Mouse (Mus musculus): Measurements from ENCODE around the gene Zfp384. TPM values are rescaled to one million over a fixed set of nuclear protein-coding genes. Genes with fewer than 3 reads are reported as not detected.
A peak's percentile ranks its signal among the peaks of the same experiment; 100 is the strongest.

The Zfp384 gene
- polyA plus RNA-seq (2015; fragmentation: Nextera tagmentation; extraction: Ambion mirVana): 20.6 and 21.2 TPM in 2 replicates

DNA sequence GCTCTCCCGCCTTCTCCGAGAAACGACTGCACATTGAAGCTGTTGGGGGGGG is at the start of gene Zfp384:
TSS of gene Zfp384 (plus strand) at position 17 of the 52 bp plus-strand sequence.
- Histone ChIP-seq H3K9ac (peak within 1 kb of the TSS; percentile 95), H3K4me1 (peaks cover 34% of the 10 kb centered on the region), H3K4me2 (replicated peaks) (peak within 1 kb of the TSS; percentile 93), H3K27me3 (peaks cover 8% of the 10 kb centered on the region; the same call in 1 of the 2 replicates), H3K27ac (peak within 1 kb of the TSS; percentile 98), H3K36me3 (peaks cover 28% of the 10 kb centered on the region), H3K9me3 (no peaks in the 10 kb centered on the region), H3K4me3 (peak within 1 kb of the TSS; percentile 74)
- ATAC-seq (ENCODE audit: low FRiP score, low read depth): no peak
- WGBS: 0% methylated on average over 3 of the region's 3 CpGs

DNA sequence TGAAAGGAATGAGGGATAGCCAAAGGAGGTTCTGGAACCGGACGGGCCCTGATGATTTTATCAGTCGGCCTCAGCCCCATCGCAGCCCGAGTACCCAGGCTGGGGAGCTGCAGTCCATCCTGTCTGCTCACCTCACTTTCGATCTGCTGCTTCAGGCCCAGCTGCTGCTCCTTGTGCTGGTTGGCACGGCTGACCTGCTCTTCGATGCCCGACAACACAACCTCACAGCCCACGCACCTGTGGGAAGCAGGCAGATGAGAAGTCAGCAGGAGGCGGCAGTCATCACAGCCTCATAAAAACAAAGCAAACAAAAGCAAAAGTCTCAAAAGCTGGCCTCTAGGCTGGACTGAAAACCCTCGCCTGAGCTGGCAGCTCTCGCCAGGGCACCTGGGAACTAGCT is 49.0 kb upstream of the Zfp384 start:
- peaks cover 7% of the 10 kb centered on the region for H3K4me1 ChIP-seq
- no peaks in the 10 kb centered on the region for H3K9me3 ChIP-seq
- no peaks in the 10 kb centered on the region for H3K27me3 ChIP-seq
- 90% methylated on average over 13 of the region's 13 CpGs for WGBS
- H3K27ac ChIP-seq: no peak overlapping the region
- no peak overlapping the region for H3K9ac ChIP-seq
- H3K36me3 ChIP-seq: peaks cover 80% of the 10 kb centered on the region
- no peak for ATAC-seq (ENCODE audit: low FRiP score, low read depth)
- H3K4me3 ChIP-seq: no peak overlapping the region
- H3K4me2 ChIP-seq (replicated peaks): no peak overlapping the region

DNA sequence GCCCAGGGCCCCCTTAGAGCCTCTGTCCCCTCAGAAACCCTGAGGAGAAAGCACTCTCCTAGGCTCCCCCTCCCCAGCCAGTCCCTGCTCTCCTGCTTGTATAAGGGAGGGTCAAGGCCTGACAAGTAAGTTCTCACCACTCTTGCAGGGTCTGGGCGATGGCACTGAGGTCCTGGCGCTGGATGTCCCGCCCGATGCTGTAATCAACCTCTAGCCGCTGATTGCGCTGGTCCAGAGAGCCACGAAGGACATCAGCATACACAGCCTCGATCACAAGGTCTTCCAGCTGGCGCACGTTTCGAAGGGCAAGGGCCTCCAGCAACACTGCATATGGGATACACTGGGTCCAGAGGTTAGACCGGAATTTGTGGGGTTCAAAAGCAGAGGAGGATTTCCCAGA is 47.9 kb upstream of the Zfp384 start:
- 94% methylated on average over 12 of the region's 12 CpGs for WGBS
- no peaks in the 10 kb centered on the region for H3K27me3 ChIP-seq
- no peak overlapping the region for H3K4me3 ChIP-seq
- H3K9me3 ChIP-seq: no peaks in the 10 kb centered on the region
- ATAC-seq (ENCODE audit: low FRiP score, low read depth): no peak
- no peak overlapping the region for H3K4me2 ChIP-seq (replicated peaks)
- H3K36me3 ChIP-seq: peaks cover 69% of the 10 kb centered on the region
- H3K27ac ChIP-seq: no peak overlapping the region
- H3K9ac ChIP-seq: no peak overlapping the region
- peaks cover 8% of the 10 kb centered on the region for H3K4me1 ChIP-seq

DNA sequence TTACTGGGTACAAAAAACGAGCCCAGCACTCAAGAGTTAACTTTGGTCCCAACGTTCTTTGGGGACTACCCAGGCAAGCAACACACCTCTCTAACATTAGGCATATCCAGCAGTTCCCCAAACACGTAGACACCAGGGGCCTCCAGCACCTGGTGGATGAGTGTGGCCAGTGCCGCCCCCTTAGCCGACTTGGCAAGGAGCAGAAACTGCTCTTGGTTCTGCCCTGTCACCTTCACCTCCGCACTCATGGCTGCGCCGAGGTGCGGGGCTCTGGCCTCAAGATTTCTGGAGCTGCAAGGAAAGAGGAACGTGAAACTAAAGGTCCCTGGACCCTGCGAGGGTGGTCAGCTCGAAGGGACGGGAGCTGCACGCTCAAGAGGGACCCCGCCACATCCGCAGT is 44.3 kb upstream of the Zfp384 start:
- Histone ChIP-seq H3K4me1 (peaks cover 12% of the 10 kb centered on the region), H3K4me2 (replicated peaks) (peak overlapping the region; percentile 97), H3K27me3 (no peaks in the 10 kb centered on the region), H3K27ac (peak overlapping the region; percentile 95), H3K4me3 (peak overlapping the region; percentile 81), H3K36me3 (peaks cover 38% of the 10 kb centered on the region), H3K9me3 (peaks cover 8% of the 10 kb centered on the region; the same call in 1 of the 2 replicates), H3K9ac (peak overlapping the region; percentile 91)
- 44% methylated on average over 16 of the region's 16 CpGs for WGBS
- no peak for ATAC-seq (ENCODE audit: low FRiP score, low read depth)

DNA sequence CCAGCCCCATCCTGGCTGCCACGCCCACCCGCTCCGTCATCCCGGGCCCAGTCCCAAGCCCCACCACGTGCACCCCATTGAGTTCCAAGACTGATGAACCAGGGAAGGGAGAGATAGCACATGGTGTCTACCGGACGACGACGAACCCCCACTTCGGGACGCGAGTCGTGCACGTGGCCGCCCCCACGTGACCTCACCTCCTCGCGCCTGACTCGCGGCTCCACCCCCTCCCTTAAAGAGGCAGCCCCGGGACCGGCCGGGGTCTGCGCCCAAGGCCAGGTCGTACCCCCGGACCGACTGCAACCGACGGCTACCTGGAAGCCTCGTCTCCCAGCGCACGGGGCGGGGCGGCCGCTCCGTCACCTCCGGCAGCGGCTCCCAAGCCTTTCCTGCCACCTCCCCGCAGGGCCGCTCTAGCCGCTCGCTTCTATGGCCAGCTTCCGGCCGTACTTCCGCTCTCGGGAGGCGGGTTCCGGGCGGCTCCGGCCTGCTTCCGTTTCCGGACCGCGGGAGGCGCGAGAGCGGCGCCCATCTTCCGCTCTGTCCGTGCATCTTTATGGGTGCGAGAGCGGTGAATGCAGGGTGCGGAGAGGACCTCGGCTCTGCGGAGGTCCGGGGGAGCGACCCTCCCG is 43.7 kb upstream of the Zfp384 start, which contains the start of gene Cops7a:
TSS of gene Cops7a (minus strand) at position 451 of the 632 bp plus-strand sequence.
- Histone ChIP-seq H3K4me1 (peaks cover 12% of the 10 kb centered on the region), H3K9ac (peak within 1 kb of the TSS; percentile 91), H3K9me3 (peaks cover 8% of the 10 kb centered on the region; the same call in 1 of the 2 replicates), H3K27ac (peak within 1 kb of the TSS; percentile 95), H3K27me3 (no peaks in the 10 kb centered on the region), H3K4me3 (peak within 1 kb of the TSS; percentile 81), H3K4me2 (replicated peaks) (peak within 1 kb of the TSS; percentile 97), H3K36me3 (peaks cover 32% of the 10 kb centered on the region)
- under 1% methylated on average over 68 of the region's 68 CpGs for WGBS
- peak; percentile 95 for ATAC-seq (ENCODE audit: low FRiP score, low read depth)

DNA sequence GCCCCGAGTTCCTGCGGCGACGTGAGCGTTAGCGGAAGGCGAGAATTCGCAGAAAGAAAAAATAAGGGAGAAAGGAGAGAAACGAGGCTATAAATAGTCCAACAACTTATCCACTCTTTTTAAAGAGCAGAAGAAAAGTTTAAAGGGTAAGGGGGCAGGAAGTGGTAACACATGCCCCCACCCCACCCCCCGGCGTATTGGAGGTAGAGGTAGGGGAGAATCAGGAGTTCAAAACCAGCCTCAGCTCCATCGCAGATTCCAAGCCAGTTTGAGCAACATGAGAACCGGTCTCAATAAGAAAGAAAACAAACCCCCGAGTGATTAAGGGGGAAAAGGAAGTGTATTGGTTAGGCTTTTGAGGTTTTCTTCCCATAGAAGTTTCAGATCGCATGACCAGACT is 43.2 kb upstream of the Zfp384 start:
- Histone ChIP-seq H3K4me1 (peaks cover 12% of the 10 kb centered on the region), H3K4me2 (replicated peaks) (peak overlapping the region; percentile 97), H3K9ac (peak overlapping the region; percentile 91), H3K27me3 (no peaks in the 10 kb centered on the region), H3K27ac (peak overlapping the region; percentile 95), H3K9me3 (peaks cover 8% of the 10 kb centered on the region; the same call in 1 of the 2 replicates), H3K4me3 (peak overlapping the region; percentile 81), H3K36me3 (peaks cover 27% of the 10 kb centered on the region)
- WGBS: 13% methylated on average over 15 of the region's 15 CpGs
- peak; percentile 16; the same call in 1 of the 2 replicates for ATAC-seq (ENCODE audit: low FRiP score, low read depth)

DNA sequence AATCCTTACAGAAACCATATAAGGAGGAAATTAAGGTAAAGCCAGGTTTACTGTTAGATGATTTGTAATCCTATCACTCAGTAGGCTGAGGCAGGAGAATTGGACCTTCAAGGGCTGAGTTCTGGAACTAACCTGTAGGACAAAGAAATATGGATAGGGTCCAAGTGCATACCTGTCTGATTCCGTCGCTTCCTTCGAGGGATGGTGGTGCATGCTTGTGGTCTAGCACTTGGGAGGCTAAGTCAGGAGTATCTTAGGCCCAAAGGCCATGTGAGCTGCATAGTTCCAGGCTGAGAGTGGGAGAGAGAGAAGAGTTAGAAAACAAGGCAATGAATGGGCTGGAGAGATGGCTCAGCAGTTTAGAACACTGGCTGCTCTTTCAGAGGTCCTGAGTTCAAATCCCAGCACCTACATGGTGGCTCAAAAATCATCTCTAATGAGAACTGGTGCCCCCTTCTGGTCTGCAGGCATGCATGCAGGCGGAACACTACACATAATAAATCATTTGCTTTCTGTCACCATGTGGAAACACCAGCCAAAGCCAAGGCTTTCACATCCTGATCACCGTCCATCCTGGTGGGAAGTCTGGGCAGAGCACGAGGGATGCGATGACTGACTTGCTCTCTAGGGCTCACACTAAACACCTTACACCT is 42.4 kb upstream of the Zfp384 start:
- Histone ChIP-seq H3K9me3 (peaks cover 8% of the 10 kb centered on the region; the same call in 1 of the 2 replicates), H3K4me1 (peaks cover 12% of the 10 kb centered on the region), H3K9ac (no peak overlapping the region), H3K4me3 (peak overlapping the region; percentile 81), H3K4me2 (replicated peaks) (peak overlapping the region; percentile 97), H3K27ac (no peak overlapping the region), H3K27me3 (no peaks in the 10 kb centered on the region), H3K36me3 (peaks cover 18% of the 10 kb centered on the region)
- WGBS: 97% methylated on average over 7 of the region's 7 CpGs
- ATAC-seq (ENCODE audit: low FRiP score, low read depth): no peak

DNA sequence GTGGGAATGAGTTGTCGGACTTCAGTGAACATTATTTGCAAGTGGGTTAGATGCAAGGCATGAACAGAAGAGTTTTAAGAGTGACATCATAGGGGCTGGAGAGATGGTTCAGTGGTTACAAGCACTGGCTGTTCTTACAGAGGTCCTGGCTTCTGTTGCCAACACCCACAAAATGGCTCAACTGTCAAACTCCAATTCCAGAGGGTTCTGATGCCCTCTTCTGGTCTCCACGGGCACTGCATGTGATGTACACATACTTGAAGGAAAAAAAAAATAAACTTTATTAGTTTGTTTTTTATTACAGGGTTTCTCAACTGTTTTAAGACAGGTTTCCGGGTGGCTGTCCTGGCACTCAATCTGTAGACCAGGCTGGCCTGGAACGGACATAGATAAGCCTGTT is 41.2 kb upstream of the Zfp384 start:
- H3K9me3 ChIP-seq: peaks cover 8% of the 10 kb centered on the region; the same call in 1 of the 2 replicates
- peaks cover 12% of the 10 kb centered on the region for H3K4me1 ChIP-seq
- H3K9ac ChIP-seq: no peak overlapping the region
- H3K36me3 ChIP-seq: peaks cover 9% of the 10 kb centered on the region; the same call in 1 of the 2 replicates
- H3K4me2 ChIP-seq (replicated peaks): no peak overlapping the region
- H3K4me3 ChIP-seq: no peak overlapping the region
- H3K27me3 ChIP-seq: no peaks in the 10 kb centered on the region
- 68% methylated on average over 4 of the region's 4 CpGs for WGBS
- no peak overlapping the region for H3K27ac ChIP-seq
- no peak for ATAC-seq (ENCODE audit: low FRiP score, low read depth)

DNA sequence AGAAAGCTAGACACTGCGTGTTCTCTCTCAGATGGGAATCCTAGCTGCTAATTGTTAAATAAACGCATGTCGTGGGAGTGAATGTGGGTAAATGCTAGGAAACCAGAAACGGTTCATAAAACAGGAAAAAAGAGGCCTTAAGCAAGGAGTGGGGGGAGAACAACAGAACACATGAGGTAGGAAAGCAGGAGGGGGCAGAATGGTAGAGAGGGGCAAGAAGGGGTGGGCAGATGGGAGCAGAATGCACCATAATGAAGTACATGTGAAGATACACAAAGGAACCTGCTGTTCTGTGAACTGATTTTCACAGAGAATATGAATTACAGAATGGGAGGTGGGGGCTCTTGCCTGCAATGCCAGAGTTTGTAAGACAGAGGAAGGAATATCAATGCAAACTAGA is 16.7 kb upstream of the Zfp384 start:
- Histone ChIP-seq H3K27ac (no peak overlapping the region), H3K36me3 (no peaks in the 10 kb centered on the region), H3K4me3 (no peak overlapping the region), H3K4me2 (replicated peaks) (no peak overlapping the region), H3K9me3 (peaks cover 9% of the 10 kb centered on the region), H3K9ac (no peak overlapping the region), H3K4me1 (peaks cover 10% of the 10 kb centered on the region; the same call in 1 of the 2 replicates), H3K27me3 (peaks cover 59% of the 10 kb centered on the region)
- no peak for ATAC-seq (ENCODE audit: low FRiP score, low read depth)
- WGBS: 74% methylated on average over 4 of the region's 4 CpGs

DNA sequence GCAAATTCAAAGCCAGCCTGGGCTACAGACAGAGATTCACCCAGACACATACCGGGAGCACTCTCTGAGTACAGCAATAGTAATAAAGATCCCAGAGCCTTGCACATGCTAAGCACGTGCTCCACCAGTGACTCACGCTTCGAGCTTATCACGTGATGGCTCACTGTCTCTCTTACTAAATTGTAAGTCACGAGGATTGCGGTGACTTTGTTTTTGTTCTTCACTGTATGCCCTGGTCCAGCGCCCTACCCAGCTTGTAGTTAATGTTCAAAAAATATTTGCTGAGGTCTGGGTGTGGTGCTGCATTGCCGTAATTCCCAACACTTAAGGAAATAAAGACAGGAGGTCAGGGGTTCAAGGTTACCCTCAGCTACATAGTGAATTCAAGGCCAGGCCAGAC is 15.6 kb upstream of the Zfp384 start:
- H3K9me3 ChIP-seq: peaks cover 9% of the 10 kb centered on the region
- H3K9ac ChIP-seq: no peak overlapping the region
- no peak for ATAC-seq (ENCODE audit: low FRiP score, low read depth)
- peaks cover 70% of the 10 kb centered on the region for H3K27me3 ChIP-seq
- H3K27ac ChIP-seq: no peak overlapping the region
- 85% methylated on average over 9 of the region's 9 CpGs for WGBS
- H3K4me1 ChIP-seq: peaks cover 17% of the 10 kb centered on the region
- H3K4me3 ChIP-seq: no peak overlapping the region
- no peak overlapping the region for H3K4me2 ChIP-seq (replicated peaks)
- no peaks in the 10 kb centered on the region for H3K36me3 ChIP-seq

DNA sequence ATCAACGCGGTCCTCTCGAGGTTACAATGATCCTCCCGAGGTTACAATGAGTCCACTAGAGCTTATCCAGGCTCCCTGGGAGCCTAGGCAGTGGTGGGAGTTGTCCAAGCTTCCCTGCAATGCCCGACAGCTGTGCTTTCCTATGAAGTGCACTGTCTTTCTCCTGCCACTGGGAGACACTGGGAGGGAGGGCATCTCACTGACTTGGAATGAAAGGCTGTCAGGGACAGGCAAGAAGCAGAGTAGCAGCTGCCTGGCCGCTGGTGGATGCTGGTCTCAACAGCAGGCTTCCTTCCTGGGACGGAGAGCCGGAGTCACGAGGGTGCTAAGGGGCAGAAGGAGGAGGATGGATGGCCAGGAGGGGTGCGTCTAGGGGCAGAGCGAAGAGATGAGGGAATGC is 15.1 kb upstream of the Zfp384 start:
- no peaks in the 10 kb centered on the region for H3K36me3 ChIP-seq
- H3K27ac ChIP-seq: no peak overlapping the region
- peak overlapping the region; percentile 48; the same call in 1 of the 2 replicates for H3K9ac ChIP-seq
- 0 out of 2 replicates have a peak, but pooled peaks have one; percentile 24 for ATAC-seq (ENCODE audit: low FRiP score, low read depth)
- peaks cover 22% of the 10 kb centered on the region for H3K4me1 ChIP-seq
- 13% methylated on average over 11 of the region's 11 CpGs for WGBS
- no peak overlapping the region for H3K4me3 ChIP-seq
- peaks cover 75% of the 10 kb centered on the region for H3K27me3 ChIP-seq
- H3K4me2 ChIP-seq (replicated peaks): no peak overlapping the region
- peaks cover 9% of the 10 kb centered on the region for H3K9me3 ChIP-seq

DNA sequence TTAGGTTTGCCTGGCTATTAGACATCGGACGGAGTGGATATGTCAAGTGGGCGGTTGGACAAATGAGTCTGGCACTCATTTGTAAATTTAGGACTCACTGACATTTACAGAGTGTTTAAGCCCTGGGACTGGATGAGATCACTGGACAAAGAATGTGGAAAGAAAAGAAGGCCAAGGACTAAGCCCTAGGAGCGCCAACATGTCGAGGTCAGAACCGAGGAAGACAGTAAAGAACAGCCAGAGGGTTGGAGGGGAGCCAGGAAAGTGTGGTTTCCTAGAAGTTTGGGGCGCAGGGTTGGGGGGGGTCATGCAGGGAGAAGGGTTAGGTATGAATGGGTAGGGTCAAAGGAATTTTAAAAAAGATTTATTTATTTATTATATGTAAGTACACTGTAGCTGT is 13.7 kb upstream of the Zfp384 start:
- no peak overlapping the region for H3K4me3 ChIP-seq
- H3K27me3 ChIP-seq: peaks cover 89% of the 10 kb centered on the region
- no peak overlapping the region for H3K9ac ChIP-seq
- WGBS: 82% methylated on average over 7 of the region's 7 CpGs
- no peak overlapping the region for H3K4me2 ChIP-seq (replicated peaks)
- no peaks in the 10 kb centered on the region for H3K36me3 ChIP-seq
- peaks cover 1% of the 10 kb centered on the region; the same call in 1 of the 2 replicates for H3K9me3 ChIP-seq
- peaks cover 30% of the 10 kb centered on the region for H3K4me1 ChIP-seq
- ATAC-seq (ENCODE audit: low FRiP score, low read depth): no peak
- no peak overlapping the region for H3K27ac ChIP-seq
